Mouse (Mus musculus): Measurements from ENCODE around the gene Uba52.

DNA sequence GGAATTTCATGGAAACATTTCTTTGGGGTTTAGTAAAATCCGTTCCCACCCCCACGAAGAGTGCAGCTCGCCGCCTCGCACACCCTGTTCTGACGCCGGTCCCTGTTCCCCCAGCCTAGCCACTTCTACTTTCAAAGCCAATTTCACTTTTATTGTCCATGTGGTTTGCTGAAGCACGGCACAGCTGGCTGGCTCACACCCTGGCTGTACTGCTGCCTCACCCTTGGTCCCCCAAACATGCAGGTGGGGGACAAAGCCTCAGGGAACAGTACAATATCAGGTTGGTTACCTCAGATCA lies 48.1 kb downstream of the Uba52 start:
- TF ChIP-seq POLR2A (IDR thresholded peaks at IDR 0.05; ENCODE audit: low read depth, low read length) (no peak), CTCF (IDR thresholded peaks at IDR 0.05; ENCODE audit: extremely low read depth, insufficient read length, insufficient replicate concordance, low read depth, low read length) (no peak)
